Mouse (Mus musculus) liver, embryonic 14.5 days (tissue): ENCODE measurements around the gene Trim62.

Experiments used
- CTCF ChIP-seq: IDR thresholded peaks from 2 replicates; pipeline ENCODE4 v1.5.1; 2016; ENCODE audit warnings: antibody characterized with exemption, low read depth, control low read depth
- EP300 ChIP-seq: IDR thresholded peaks from 2 replicates; pipeline ENCODE4 v1.6.1; 2016; ENCODE audit warnings: antibody characterized with exemption, low read depth

GRCm38 (mm10) chr4:128887641-128888091 is 4.3 kb downstream of the Trim62 start:
- TF ChIP-seq EP300 (no peak), CTCF (no peak)
